9 mouse cellular contexts compared by ENCODE assay signal in genomic region chr14:121698620-121698950, GRCm38 (mm10).
DNase-seq lines count a peak whose midpoint lies in the region; ATAC-seq and TF ChIP-seq lines count a peak whose summit lies in the region.
"Had no signal": no experiment of that assay in that cellular context is flagged by ENCODE, and none has a peak within 500 bp of the region (broad histone marks: within the 10 kb centered on the region; RNA-seq: fewer than 3 reads in every experiment).

No protein-coding gene starts in this region.

- WGBS in kidney, embryonic 14.5 days = 25% methylated on average over 7 of the region's 7 CpGs
- WGBS in embryonic facial prominence, embryonic 14.5 days = 15% methylated on average over 7 of the region's 7 CpGs
- WGBS in intestine, embryonic 15.5 days = 23% methylated on average over 7 of the region's 7 CpGs
- 14% methylated on average over 7 of the region's 7 CpGs for WGBS in midbrain, postnatal 0 days

- peak overlapping the region; percentile 59 for H3K4me2 ChIP-seq in kidney, embryonic 14.5 days (replicated peaks; ENCODE audit: low read depth, low read length)
- H3K4me2 ChIP-seq in embryonic facial prominence, embryonic 14.5 days (ENCODE audit: low read depth, low read length) = peak overlapping the region; percentile 55
- peak overlapping the region; percentile 61 for H3K4me2 ChIP-seq in intestine, embryonic 15.5 days (replicated peaks)
- peak overlapping the region; percentile 41 for H3K4me2 ChIP-seq in midbrain, postnatal 0 days (ENCODE audit: low read depth, low read length, poor library complexity, severe bottlenecking)

- H3K9me3 ChIP-seq in kidney, embryonic 14.5 days (ENCODE audit: control insufficient read depth, low read length) = no peaks in the 10 kb centered on the region
- H3K9me3 ChIP-seq in embryonic facial prominence, embryonic 14.5 days (ENCODE audit: control insufficient read depth, low read length) = no peaks in the 10 kb centered on the region
- no peaks in the 10 kb centered on the region for H3K9me3 ChIP-seq in intestine, embryonic 15.5 days
- H3K9me3 ChIP-seq in midbrain, postnatal 0 days (ENCODE audit: low read length) = no peaks in the 10 kb centered on the region
- H3K9me3 ChIP-seq: G1E had no signal

- peak overlapping the region; percentile 37 for H3K4me3 ChIP-seq in kidney, embryonic 14.5 days (ENCODE audit: low read length)
- peak overlapping the region; percentile 33 for H3K4me3 ChIP-seq in embryonic facial prominence, embryonic 14.5 days (ENCODE audit: low read depth, low read length)
- H3K4me3 ChIP-seq in intestine, embryonic 15.5 days (replicated peaks) = peak overlapping the region; percentile 40
- peak overlapping the region; percentile 20; the same call in 1 of the 2 replicates for H3K4me3 ChIP-seq in midbrain, postnatal 0 days (ENCODE audit: low read depth, low read length)

- TF ChIP-seq CTCF in midbrain, postnatal 0 days (IDR thresholded peaks at IDR 0.05) = no peak

- no peaks in the 10 kb centered on the region for H3K36me3 ChIP-seq in kidney, embryonic 14.5 days (ENCODE audit: control insufficient read depth, insufficient read depth, low read length)
- H3K36me3 ChIP-seq in embryonic facial prominence, embryonic 14.5 days (ENCODE audit: control insufficient read depth, insufficient read depth, low read length) = no peaks in the 10 kb centered on the region
- H3K36me3 ChIP-seq in intestine, embryonic 15.5 days = no peaks in the 10 kb centered on the region
- no peaks in the 10 kb centered on the region for H3K36me3 ChIP-seq in midbrain, postnatal 0 days (ENCODE audit: insufficient read depth, low read length)
- H3K36me3 ChIP-seq: G1E had no signal

- H3K27me3 ChIP-seq in kidney, embryonic 14.5 days (ENCODE audit: control insufficient read depth, insufficient read depth, low read length) = no peaks in the 10 kb centered on the region
- H3K27me3 ChIP-seq in embryonic facial prominence, embryonic 14.5 days (replicated peaks; ENCODE audit: control insufficient read depth, insufficient read depth, low read length) = no peaks in the 10 kb centered on the region
- no peaks in the 10 kb centered on the region for H3K27me3 ChIP-seq in intestine, embryonic 15.5 days (replicated peaks)
- H3K27me3 ChIP-seq in midbrain, postnatal 0 days (ENCODE audit: insufficient read depth, low read length) = no peaks in the 10 kb centered on the region

- no peak for DNase-seq in kidney, postnatal 10 days
- DNase-seq in embryonic facial prominence, embryonic 14.5 days (ENCODE audit: low spot score) = peak; percentile 56
- no peak for DNase-seq in midbrain, postnatal 0 days (ENCODE audit: low spot score)
- no peak for DNase-seq in urinary bladder, adult 18-20 months (ENCODE audit: low spot score in 2 of 2)
- no peak for DNase-seq in thymus, postnatal 4 days
- DNase-seq in thymus, postnatal 14 days = no peak

- H3K4me1 ChIP-seq in kidney, embryonic 14.5 days (ENCODE audit: control insufficient read depth, insufficient read depth, low read length) = peaks cover 26% of the 10 kb centered on the region
- peaks cover 16% of the 10 kb centered on the region for H3K4me1 ChIP-seq in embryonic facial prominence, embryonic 14.5 days (ENCODE audit: control insufficient read depth, insufficient read depth, low read length)
- H3K4me1 ChIP-seq in intestine, embryonic 15.5 days (replicated peaks) = peaks cover 32% of the 10 kb centered on the region
- peaks cover 6% of the 10 kb centered on the region; the same call in 1 of the 2 replicates for H3K4me1 ChIP-seq in midbrain, postnatal 0 days (ENCODE audit: insufficient read depth, low read length)

- H3K27ac ChIP-seq in kidney, embryonic 14.5 days (ENCODE audit: low read depth, low read length) = peak overlapping the region; percentile 55; the same call in 1 of the 2 replicates
- H3K27ac ChIP-seq in embryonic facial prominence, embryonic 14.5 days (replicated peaks; ENCODE audit: low read depth, low read length) = 0 out of 2 replicates have a peak overlapping the region, but pooled peaks have one; percentile 35
- H3K27ac ChIP-seq in intestine, embryonic 15.5 days = peak overlapping the region; percentile 74
- H3K27ac ChIP-seq in midbrain, postnatal 0 days (ENCODE audit: low read depth, low read length) = 0 out of 2 replicates have a peak overlapping the region, but pooled peaks have one; percentile 26

- H3K9ac ChIP-seq in kidney, embryonic 14.5 days (ENCODE audit: low read depth, low read length) = peak overlapping the region; percentile 55; the same call in 1 of the 2 replicates
- H3K9ac ChIP-seq in embryonic facial prominence, embryonic 14.5 days (ENCODE audit: low read depth, low read length) = peak overlapping the region; percentile 55
- H3K9ac ChIP-seq in intestine, embryonic 15.5 days = peak overlapping the region; percentile 46
- peak overlapping the region; percentile 30; the same call in 1 of the 2 replicates for H3K9ac ChIP-seq in midbrain, postnatal 0 days (replicated peaks; ENCODE audit: low read length, poor library complexity, severe bottlenecking)

- ATAC-seq in kidney, embryonic 14.5 days (ENCODE audit: low FRiP score, low TSS enrichment) = no peak
- ATAC-seq in embryonic facial prominence, embryonic 14.5 days (ENCODE audit: low read depth) = no peak
- no peak for ATAC-seq in intestine, embryonic 15.5 days
- no peak for ATAC-seq in midbrain, postnatal 0 days (ENCODE audit: low FRiP score)
